Mouse (Mus musculus) small intestine, adult 2 months (tissue): Measurements from ENCODE around the gene Ssx2ip. TPM values are rescaled to one million over a fixed set of nuclear protein-coding genes. Genes with fewer than 3 reads are reported as not detected.

ENCODE experiments used
- H3K27ac ChIP-seq: fragments of 200-500 bp; 2 replicates; pipeline ENCODE4 v1.5.1; 2012; ENCODE audit warnings: low read depth, low read length, control low read depth, inconsistent platforms; ENCODE audit not compliant: insufficient read depth
- H3K27me3 ChIP-seq: fragments of 200-500 bp; 2 replicates; pipeline ENCODE4 v1.6.1; 2012; ENCODE audit warnings: mild to moderate bottlenecking, moderate library complexity, low read length, inconsistent platforms; ENCODE audit not compliant: control insufficient read depth, insufficient read depth
- H3K36me3 ChIP-seq: fragments of 200-500 bp; 2 replicates; pipeline ENCODE4 v1.6.1; 2012; ENCODE audit warnings: mild to moderate bottlenecking, low read length, control low read depth, inconsistent platforms; ENCODE audit not compliant: control insufficient read depth, insufficient read depth
- H3K4me1 ChIP-seq: fragments of 200-500 bp; 2 replicates; pipeline ENCODE4 v1.6.1; 2012; ENCODE audit warnings: low read length, inconsistent platforms, mixed read lengths; ENCODE audit not compliant: control insufficient read depth, insufficient read depth, insufficient read length
- H3K4me3 ChIP-seq: fragments of 200-500 bp; 2 replicates; pipeline ENCODE4 v1.5.1; 2012; ENCODE audit warnings: low read depth, mild to moderate bottlenecking, control low read depth, inconsistent platforms, low read length, moderate library complexity
- CTCF ChIP-seq: fragments of 200-500 bp; IDR thresholded peaks from 2 replicates; pipeline ENCODE4 v1.5.1; 2012; ENCODE audit warnings: low read depth, mild to moderate bottlenecking, control low read depth, inconsistent platforms, low read length, moderate library complexity, mixed read lengths; ENCODE audit not compliant: insufficient replicate concordance, insufficient read length; ENCODE audit errors: extremely low read depth
- POLR2A ChIP-seq: fragments of 200-500 bp; IDR thresholded peaks from 2 replicates; pipeline ENCODE4 v1.6.1; 2012; ENCODE audit warnings: low read depth, mild to moderate bottlenecking, control low read depth, inconsistent platforms, low read length, moderate library complexity
- WGBS: fragments of 180-500 bp; shearing (Covaris S2); methylation state at CpG from one replicate; pipeline ENCODE4 v1.1.7; 2018; 5-methylcytosine and 5-hydroxymethylcytosine counted together
- polyA plus RNA-seq: library from polyadenylated mRNA; depleted of rRNA; stranded (reverse); fragments of >200 nt; gene quantifications from 2 replicates; pipeline ENCODE4 v1.2.3, GENCODE M21; 2012; rRNA removed

The Ssx2ip gene
- 6.3 and 9.6 TPM in 2 replicates for polyA plus RNA-seq

DNA sequence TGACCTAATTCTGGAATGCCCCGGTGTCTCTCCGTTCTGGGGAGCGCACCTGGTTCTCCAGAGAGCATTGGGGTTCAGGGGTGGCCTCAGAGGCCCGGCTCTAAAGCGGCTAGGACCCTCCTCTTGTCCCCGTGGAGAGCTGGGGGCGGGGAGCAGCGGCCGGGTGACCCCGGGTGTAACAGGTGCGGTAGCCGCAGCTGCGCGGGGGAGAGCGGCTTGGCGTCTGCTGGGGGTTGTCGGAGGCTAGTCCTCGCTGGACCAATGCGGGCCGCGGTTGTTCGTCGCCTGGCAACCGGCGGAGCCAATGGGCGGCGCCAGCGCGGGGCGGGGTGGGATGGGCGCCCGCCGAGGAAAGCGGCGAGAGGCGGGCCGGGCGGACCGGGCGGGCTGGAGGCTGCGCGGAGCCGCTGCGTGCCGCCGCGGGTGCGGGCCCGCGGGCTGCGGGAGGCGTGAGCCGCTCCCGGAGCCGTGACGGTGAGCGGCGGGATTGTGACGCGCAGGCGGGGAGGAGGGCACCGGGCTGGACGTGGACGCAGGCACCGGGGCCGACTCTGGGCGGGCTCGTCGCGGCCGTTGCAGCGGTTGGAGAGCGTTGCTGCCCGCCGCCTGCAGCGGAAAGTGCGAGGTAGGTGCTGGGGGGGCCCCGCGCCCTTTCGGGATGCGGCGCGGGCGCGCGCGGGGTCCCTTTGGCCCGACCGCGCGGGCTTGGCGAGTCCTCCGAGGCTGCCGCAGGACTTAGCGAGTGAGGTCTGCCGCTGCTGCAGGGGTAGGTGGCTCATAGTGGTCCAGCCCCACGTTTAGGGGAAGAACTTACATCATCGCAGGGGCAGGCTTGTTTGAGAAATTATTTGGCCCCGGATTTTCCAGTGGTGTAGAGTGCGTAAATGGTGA, at the start of gene Ssx2ip:
Gene Ssx2ip (plus strand): TSS at position 332 of the 891 bp plus-strand sequence.
- TF ChIP-seq CTCF = no peak
- peak; percentile 65; the same call in 1 of the 2 replicates for TF ChIP-seq POLR2A
- H3K4me1 ChIP-seq = peaks cover 14% of the 10 kb centered on the region; the same call in 1 of the 2 replicates
- H3K27me3 ChIP-seq = no peaks in the 10 kb centered on the region
- no peaks in the 10 kb centered on the region for H3K36me3 ChIP-seq
- H3K27ac ChIP-seq = peak within 1 kb of the TSS; percentile 94
- H3K4me3 ChIP-seq = peak within 1 kb of the TSS; percentile 70
- WGBS = under 1% methylated on average over 100 of the region's 100 CpGs

DNA sequence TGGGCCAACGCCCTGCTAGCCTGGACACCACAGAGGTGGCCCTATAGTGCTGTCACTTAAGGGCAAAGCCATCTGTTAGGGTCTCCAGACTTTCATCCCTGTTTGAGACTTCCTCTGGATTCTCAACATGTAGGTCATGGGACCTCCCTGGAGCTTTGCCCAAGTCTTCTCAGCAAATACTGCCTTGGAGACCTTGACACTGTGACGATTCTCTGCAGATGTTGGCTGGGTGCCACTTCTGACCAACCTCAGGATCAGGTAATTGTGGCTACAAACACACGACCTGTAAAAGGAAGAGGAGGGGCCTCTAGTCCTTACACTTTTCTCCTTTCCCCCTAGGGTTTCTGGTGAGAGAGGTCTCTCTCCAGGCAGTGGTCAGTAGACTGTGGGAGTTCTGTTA, 49.3 kb upstream of the Ssx2ip start:
- no peak overlapping the region for H3K27ac ChIP-seq
- H3K4me3 ChIP-seq = no peak overlapping the region
- no peaks in the 10 kb centered on the region for H3K27me3 ChIP-seq
- no peaks in the 10 kb centered on the region for H3K4me1 ChIP-seq
- no peaks in the 10 kb centered on the region for H3K36me3 ChIP-seq
- WGBS = 39% methylated on average over 3 of the region's 3 CpGs
- no peak for TF ChIP-seq CTCF

DNA sequence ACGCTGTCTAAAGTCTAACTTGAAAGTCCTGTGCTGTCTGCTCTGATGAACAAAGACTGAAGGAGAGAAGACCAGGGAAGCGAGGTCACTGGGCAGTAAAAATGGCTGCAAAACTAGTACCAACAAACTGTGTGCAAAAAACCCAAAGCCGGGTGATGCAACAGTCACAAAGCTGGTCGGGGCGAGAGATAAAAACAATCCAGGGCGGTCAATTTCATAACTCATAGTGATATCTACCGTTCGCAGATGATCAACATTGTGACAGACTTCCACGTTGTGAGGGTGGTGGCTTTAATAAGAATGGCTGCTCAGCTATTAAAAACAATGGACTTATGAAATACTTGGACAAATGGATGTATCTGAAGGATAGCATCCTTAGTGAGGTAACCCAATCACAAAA, 39.0 kb upstream of the Ssx2ip start:
- TF ChIP-seq POLR2A = no peak
- TF ChIP-seq CTCF = no peak
- Histone ChIP-seq H3K36me3 (no peaks in the 10 kb centered on the region), H3K27ac (no peak overlapping the region), H3K4me1 (no peaks in the 10 kb centered on the region), H3K27me3 (no peaks in the 10 kb centered on the region), H3K4me3 (no peak overlapping the region)
- 74% methylated on average over 9 of the region's 9 CpGs for WGBS

DNA sequence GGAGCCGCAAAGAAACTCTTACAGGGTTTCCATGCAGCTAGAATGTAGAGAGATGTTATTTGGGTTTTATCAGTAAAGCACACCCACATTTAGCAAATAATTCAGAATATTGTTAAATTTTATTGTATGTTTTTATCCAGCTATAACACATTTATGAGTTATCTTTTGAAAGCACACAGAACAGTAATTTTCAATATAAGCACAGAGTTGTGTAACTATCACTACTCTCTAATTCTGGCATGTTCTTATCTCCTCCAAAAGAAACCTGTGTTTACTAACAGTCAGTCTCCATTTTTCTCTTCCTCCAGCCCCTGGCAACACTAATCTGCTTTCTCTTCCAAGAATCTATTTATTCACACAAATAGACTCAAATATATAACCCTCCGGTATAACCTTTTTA, 37.4 kb upstream of the Ssx2ip start:
- WGBS = 91% methylated on average over 2 of the region's 2 CpGs
- TF ChIP-seq POLR2A (no peak), CTCF (no peak)

DNA sequence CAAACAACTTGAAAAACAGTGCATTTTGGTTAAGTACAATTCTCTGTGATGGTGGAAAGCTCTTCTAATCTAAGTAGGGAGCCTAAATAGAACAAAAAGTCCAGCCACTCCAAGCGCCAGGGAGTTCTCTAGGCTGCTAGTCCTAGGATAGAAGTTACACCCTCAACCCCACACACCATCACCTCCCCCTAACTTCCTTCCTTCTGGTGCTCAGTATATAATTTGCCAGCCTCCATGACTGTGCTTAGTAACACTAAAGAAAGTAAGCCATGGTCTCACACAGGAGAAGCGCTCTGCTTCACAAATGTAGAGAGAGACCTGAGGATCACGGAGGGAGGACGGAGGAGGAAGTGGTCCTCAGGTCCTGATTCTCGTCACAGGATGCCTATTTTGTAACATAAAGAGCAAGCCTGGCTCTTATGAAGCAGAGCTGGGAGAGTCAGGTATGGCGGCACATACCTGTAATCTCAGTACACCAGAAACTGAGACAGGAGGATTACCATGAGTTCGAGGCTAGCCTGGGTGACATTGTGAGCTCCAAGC, 33.8 kb upstream of the Ssx2ip start:
- Histone ChIP-seq H3K4me3 (no peak overlapping the region), H3K27me3 (no peaks in the 10 kb centered on the region), H3K4me1 (no peaks in the 10 kb centered on the region), H3K27ac (no peak overlapping the region), H3K36me3 (no peaks in the 10 kb centered on the region)
- WGBS = 87% methylated on average over 7 of the region's 7 CpGs
- TF ChIP-seq CTCF = no peak
- no peak for TF ChIP-seq POLR2A

More for the DNA sequence above, 37.4 kb upstream of the Ssx2ip start:
- Histone ChIP-seq H3K27ac (no peak overlapping the region), H3K4me1 (no peaks in the 10 kb centered on the region), H3K4me3 (no peak overlapping the region), H3K27me3 (no peaks in the 10 kb centered on the region), H3K36me3 (no peaks in the 10 kb centered on the region)

DNA sequence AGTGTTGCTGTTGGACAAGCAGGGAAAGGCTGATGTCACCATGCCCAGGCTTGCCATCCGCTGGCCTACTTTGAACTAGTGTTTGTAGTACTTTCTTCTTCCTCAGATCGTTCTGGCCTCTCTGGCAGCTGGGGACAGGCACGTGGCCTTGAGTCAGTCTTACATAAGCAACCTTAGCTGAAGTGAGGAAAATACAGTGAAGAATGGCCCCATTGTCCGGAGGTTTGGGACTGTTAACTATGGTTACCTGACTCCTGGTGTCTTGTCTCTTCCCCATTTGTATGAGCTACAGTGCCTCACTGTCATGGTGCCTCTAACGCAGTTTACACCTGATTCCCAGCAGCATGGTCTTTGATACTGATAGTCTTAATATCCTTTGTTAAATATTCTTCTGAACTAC, 33.2 kb upstream of the Ssx2ip start:
- Histone ChIP-seq H3K27me3 (no peaks in the 10 kb centered on the region), H3K4me1 (no peaks in the 10 kb centered on the region), H3K4me3 (no peak overlapping the region), H3K27ac (no peak overlapping the region), H3K36me3 (no peaks in the 10 kb centered on the region)
- no peak for TF ChIP-seq CTCF
- no peak for TF ChIP-seq POLR2A
- WGBS = 65% methylated on average over 5 of the region's 5 CpGs

DNA sequence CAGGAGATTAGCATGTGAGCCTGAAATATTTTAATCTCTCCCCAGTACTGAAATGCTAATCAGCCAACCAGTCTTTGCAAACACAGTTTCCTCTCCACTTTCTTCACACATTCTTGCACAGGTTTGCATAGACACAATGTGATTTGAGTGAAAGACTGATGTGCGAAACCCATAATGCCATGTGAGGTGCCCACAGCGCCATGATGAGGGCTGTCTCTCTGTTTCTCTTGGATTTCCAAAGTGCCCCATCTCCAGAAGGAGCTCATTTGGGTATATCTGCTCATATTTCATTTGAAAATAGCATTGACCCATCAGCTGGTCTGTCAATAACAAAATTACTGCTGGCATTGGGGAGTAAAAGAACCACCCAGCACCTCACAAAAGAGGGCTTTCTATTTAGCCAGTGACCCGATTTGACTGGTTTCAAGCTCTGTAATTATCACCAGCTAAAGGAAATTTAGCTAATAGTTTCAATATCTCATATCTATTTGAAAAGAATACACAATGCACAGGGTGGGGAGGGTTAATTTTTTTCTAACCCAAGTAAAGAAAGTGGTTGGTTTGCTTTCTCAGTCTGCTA, 29.8 kb upstream of the Ssx2ip start:
- no peak for TF ChIP-seq POLR2A
- TF ChIP-seq CTCF = no peak

More for the DNA sequence above, 29.8 kb upstream of the Ssx2ip start:
- no peak overlapping the region for H3K4me3 ChIP-seq
- H3K36me3 ChIP-seq = no peaks in the 10 kb centered on the region
- H3K4me1 ChIP-seq = peaks cover under 1% of the 10 kb centered on the region; the same call in 1 of the 2 replicates
- no peak overlapping the region for H3K27ac ChIP-seq
- H3K27me3 ChIP-seq = no peaks in the 10 kb centered on the region
- 71% methylated on average over 3 of the region's 3 CpGs for WGBS
